Mouse (Mus musculus) liver, adult 2 months (tissue): Measurements from ENCODE around the gene E430018J23Rik. TPM values are rescaled to one million over a fixed set of nuclear protein-coding genes. Genes with fewer than 3 reads are reported as not detected.

Source experiments
- DNase-seq: peaks from one replicate; pipeline ENCODE4 v3.0.0-alpha.2; 2011; ENCODE audit warnings: low read depth, low spot score; ENCODE audit errors: extremely low read depth
- H3K27ac ChIP-seq: fragments of 200-500 bp; replicated peaks from 2 replicates; pipeline ENCODE4 v1.5.1; 2012; ENCODE audit warnings: low read depth, mild to moderate bottlenecking, control low read depth, inconsistent platforms, low read length; ENCODE audit not compliant: insufficient read depth
- H3K27me3 ChIP-seq: fragments of 200-500 bp; 2 replicates; pipeline ENCODE4 v1.6.1; 2012; ENCODE audit warnings: mild to moderate bottlenecking, moderate library complexity, low read length, inconsistent platforms; ENCODE audit not compliant: control insufficient read depth, insufficient read depth
- H3K36me3 ChIP-seq: fragments of 200-500 bp; 2 replicates; pipeline ENCODE4 v1.6.1; 2012; ENCODE audit warnings: low read length, inconsistent platforms; ENCODE audit not compliant: control insufficient read depth, insufficient read depth
- H3K4me1 ChIP-seq: fragments of 200-500 bp; 2 replicates; pipeline ENCODE4 v1.6.1; 2011; ENCODE audit warnings: low read length; ENCODE audit not compliant: control insufficient read depth, insufficient read depth
- H3K4me3 ChIP-seq: fragments of 200-500 bp; 2 replicates; pipeline ENCODE4 v1.5.1; 2011; ENCODE audit warnings: low read depth, mild to moderate bottlenecking, control low read depth, low read length, moderate library complexity; ENCODE audit not compliant: insufficient read depth
- H3K79me2 ChIP-seq: fragments of 200-500 bp; 2 replicates; pipeline ENCODE4 v1.6.1; 2012; ENCODE audit warnings: inconsistent platforms, mild to moderate bottlenecking, low read length, moderate library complexity; ENCODE audit not compliant: control insufficient read depth, insufficient read depth
- H3K9ac ChIP-seq: fragments of 200-500 bp; 2 replicates; pipeline ENCODE4 v1.6.1; 2012; ENCODE audit warnings: low read depth, mild to moderate bottlenecking, control low read depth, inconsistent platforms, low read length
- CTCF ChIP-seq: fragments of 200-500 bp; IDR thresholded peaks from 2 replicates; pipeline ENCODE4 v1.5.1; 2011; ENCODE audit warnings: low read depth, low read length, control low read depth
- POLR2A ChIP-seq: fragments of 200-500 bp; IDR thresholded peaks from 2 replicates; pipeline ENCODE4 v1.6.1; 2011; ENCODE audit warnings: low read length, control low read depth; ENCODE audit not compliant: insufficient read depth; ENCODE audit errors: extremely low read depth
- WGBS: fragments of 180-500 bp; shearing (Covaris S2); methylation state at CpG from one replicate; pipeline ENCODE4 v1.1.7; 2018; 5-methylcytosine and 5-hydroxymethylcytosine counted together
- polyA plus RNA-seq: library from polyadenylated mRNA; depleted of rRNA; stranded (reverse); fragments of >200 nt; gene quantifications from 2 replicates; pipeline ENCODE4 v1.2.3, GENCODE M21; 2012; rRNA removed
- total RNA-seq: library from RNA; depleted of rRNA; stranded (reverse); fragments of >200 nt; gene quantifications from 2 replicates; pipeline ENCODE4 v1.2.3, GENCODE M21; 2014; rRNA removed

E430018J23Rik gene
- total RNA-seq = 4.9 and 5.8 TPM in 2 replicates
- 5.4 and 7.7 TPM in 2 replicates for polyA plus RNA-seq

DNA sequence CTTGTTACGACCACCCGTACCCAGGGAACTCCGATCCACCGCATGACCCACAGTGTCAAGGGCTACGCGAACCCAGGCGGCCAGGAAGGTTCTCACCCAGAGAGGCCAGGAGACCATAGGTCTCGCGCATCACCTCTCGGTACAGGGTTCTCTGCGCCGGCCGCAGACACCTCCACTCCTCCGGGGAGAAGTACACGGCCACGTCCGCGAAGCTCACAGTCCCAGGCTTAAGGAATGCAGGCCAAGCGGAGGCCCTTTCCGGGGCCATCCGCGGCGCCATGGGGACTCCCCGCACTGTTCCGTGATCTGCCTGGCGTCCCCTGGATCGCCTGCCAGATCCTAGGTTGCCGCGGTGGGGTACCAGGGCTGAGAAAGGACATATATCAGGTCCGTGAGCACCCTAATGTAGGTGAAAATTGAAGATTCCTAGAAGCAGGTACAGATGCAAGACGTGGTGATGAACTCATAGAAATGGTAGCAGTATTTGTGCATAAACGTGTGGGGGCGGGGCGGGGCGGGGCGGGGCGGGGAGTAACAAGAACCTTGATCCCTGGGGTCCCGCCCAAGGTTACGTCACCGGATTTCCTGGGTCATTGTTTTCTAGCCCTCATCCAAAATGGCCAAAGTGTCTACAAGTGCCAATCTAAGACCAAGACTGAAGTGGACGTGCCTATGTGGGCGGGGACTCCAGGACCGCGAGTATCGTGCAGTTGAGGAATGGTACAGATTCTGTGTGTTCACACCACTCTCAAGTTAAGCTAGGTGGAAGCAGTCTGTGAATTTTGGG lies at the start of gene E430018J23Rik:
TSS of gene E430018J23Rik (minus strand) at position 473 of the 787 bp plus-strand sequence.
- DNase-seq = peak; percentile 98
- H3K27me3 ChIP-seq = no peaks in the 10 kb centered on the region
- peak within 1 kb of the TSS; percentile 90 for H3K27ac ChIP-seq
- H3K36me3 ChIP-seq = no peaks in the 10 kb centered on the region
- peaks cover 6% of the 10 kb centered on the region for H3K4me1 ChIP-seq
- peak within 1 kb of the TSS; percentile 94 for H3K4me3 ChIP-seq
- WGBS = under 1% methylated on average over 45 of the region's 45 CpGs
- H3K79me2 ChIP-seq = peaks cover 9% of the 10 kb centered on the region; the same call in 1 of the 2 replicates
- TF ChIP-seq CTCF (no peak), POLR2A (0 out of 2 replicates have a peak, but pooled peaks have one; percentile 16)
- H3K9ac ChIP-seq = peak within 1 kb of the TSS; percentile 87

DNA sequence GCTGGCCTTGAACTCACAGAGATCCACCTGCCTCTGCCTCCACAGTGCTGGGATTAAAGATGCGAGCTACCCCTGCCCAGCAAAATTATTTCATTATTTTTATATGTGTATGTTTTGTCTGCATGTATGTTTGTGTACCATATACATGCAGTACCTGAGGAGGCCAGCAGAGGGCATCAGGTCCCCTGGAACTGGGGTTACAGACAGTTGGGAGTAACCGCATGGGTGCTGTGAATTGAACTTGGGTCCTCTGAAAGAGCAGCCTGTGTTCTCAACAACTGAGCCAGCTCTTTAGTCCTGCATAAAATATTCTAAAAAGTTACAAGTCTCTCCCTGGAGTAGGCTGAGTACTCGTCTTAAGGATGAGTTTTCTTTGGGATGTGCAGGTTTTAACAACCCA lies 44.3 kb upstream of the E430018J23Rik start:
- DNase-seq = no peak
- Histone ChIP-seq H3K27ac (no peak overlapping the region), H3K36me3 (no peaks in the 10 kb centered on the region), H3K79me2 (no peaks in the 10 kb centered on the region), H3K4me3 (no peak overlapping the region), H3K4me1 (no peaks in the 10 kb centered on the region), H3K9ac (no peak overlapping the region), H3K27me3 (no peaks in the 10 kb centered on the region)
- 92% methylated on average over 3 of the region's 3 CpGs for WGBS
- TF ChIP-seq POLR2A = no peak
- TF ChIP-seq CTCF = peak; percentile 52; the same call in 1 of the 2 replicates

DNA sequence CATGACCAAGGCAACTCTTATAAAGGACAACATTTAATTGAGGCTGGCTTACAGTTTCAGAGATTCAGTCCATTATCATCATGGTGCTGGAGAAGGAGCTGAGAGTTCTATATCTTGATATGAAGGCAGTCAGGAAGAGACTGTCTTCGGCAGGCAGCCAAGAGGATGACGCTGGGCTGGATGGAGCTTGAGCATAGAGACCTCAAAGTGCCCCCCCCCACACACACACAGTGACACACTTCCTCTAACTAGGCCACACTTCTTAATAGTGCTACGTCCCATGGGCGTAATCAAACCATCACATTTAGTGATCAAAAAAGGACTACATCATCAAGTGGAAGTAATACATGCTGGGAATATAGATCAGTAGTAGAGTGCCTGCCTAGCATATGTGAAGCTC lies 41.8 kb upstream of the E430018J23Rik start:
- H3K27me3 ChIP-seq = no peaks in the 10 kb centered on the region
- H3K4me3 ChIP-seq = no peak overlapping the region
- no peak for DNase-seq
- H3K9ac ChIP-seq = no peak overlapping the region
- no peaks in the 10 kb centered on the region for H3K36me3 ChIP-seq
- no peaks in the 10 kb centered on the region for H3K4me1 ChIP-seq
- TF ChIP-seq POLR2A = no peak
- TF ChIP-seq CTCF = no peak
- 82% methylated on average over 4 of the region's 4 CpGs for WGBS
- H3K79me2 ChIP-seq = no peaks in the 10 kb centered on the region
- H3K27ac ChIP-seq = no peak overlapping the region

DNA sequence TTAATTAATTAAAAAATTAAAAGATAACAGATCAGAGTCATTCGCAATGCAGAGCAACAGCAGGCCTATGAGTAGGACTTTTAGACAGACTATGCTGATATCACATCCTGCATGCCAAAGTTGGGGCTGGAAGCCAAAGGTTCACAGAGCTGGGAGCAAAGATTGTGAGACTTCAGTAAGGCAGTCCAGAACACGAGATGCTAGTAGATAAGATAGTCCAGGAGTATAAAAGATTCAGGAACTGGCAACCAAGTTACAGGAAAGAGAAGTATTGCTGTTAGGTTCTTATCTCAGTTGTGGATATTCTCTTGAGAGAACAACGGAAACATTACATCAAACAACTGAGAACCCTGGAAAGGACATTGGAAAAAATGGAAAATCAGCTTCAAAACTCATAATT lies 32.9 kb upstream of the E430018J23Rik start:
- 68% methylated on average over 3 of the region's 3 CpGs for whole genome bisulfite sequencing
- no peak overlapping the region for H3K27ac ChIP-seq
- peaks cover 2% of the 10 kb centered on the region; the same call in 1 of the 2 replicates for H3K79me2 ChIP-seq
- H3K36me3 ChIP-seq = no peaks in the 10 kb centered on the region
- 0 out of 2 replicates have a peak, but pooled peaks cover 2% of the 10 kb centered on the region for H3K4me1 ChIP-seq
- H3K9ac ChIP-seq = no peak overlapping the region
- peak; percentile 12 for DNase-seq
- H3K4me3 ChIP-seq = no peak overlapping the region
- no peaks in the 10 kb centered on the region for H3K27me3 ChIP-seq
- TF ChIP-seq POLR2A (no peak), CTCF (no peak)

DNA sequence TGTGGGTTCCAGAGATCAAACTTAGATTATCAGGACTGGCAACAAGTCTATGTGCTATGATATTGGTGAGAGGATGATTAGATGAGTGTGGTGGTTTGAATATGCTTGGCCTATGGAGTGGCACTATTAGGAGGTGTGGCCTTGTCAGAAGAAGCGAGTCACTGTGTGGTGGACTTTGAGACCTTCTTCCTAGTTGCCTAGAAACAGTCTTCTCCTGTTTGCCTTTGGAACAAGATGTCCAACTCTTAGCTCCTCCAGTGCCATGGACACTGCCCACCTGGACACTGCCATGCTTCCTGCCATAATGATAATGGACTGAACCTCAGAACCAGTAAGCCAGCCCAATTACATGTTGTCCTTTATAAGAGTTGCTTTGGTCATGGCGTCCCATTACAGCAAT lies 32.5 kb upstream of the E430018J23Rik start:
- 68% methylated on average over 2 of the region's 2 CpGs for WGBS
- Histone ChIP-seq H3K4me3 (no peak overlapping the region), H3K4me1 (0 out of 2 replicates have a peak, but pooled peaks cover 2% of the 10 kb centered on the region), H3K27ac (no peak overlapping the region), H3K9ac (no peak overlapping the region), H3K36me3 (no peaks in the 10 kb centered on the region), H3K27me3 (no peaks in the 10 kb centered on the region), H3K79me2 (peaks cover 3% of the 10 kb centered on the region; the same call in 1 of the 2 replicates)
- peak; percentile 2 for DNase-seq
- TF ChIP-seq CTCF (no peak), POLR2A (no peak)

DNA sequence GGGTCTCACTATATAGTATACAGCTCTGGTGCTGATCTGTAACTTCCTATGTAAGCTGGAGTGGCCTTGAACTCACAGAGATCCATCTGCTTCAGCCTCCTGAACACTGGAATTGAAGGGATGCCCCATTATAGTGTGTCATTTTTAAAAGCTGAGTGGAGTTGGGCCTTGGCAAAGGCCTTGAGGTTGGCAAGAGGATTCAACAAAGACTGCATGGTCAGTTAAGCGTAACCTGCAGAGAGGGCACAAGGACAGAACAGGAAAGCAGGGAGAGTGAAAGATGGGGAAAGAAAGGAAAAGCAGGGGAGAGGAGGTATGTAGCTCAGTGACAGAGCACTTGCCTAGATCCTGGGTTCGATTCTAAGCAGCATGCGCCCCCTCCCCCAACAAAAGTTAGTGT lies 31.9 kb upstream of the E430018J23Rik start:
- Histone ChIP-seq H3K27me3 (no peaks in the 10 kb centered on the region), H3K9ac (no peak overlapping the region), H3K36me3 (no peaks in the 10 kb centered on the region), H3K79me2 (peaks cover 3% of the 10 kb centered on the region; the same call in 1 of the 2 replicates), H3K4me1 (0 out of 2 replicates have a peak, but pooled peaks cover 2% of the 10 kb centered on the region), H3K4me3 (no peak overlapping the region), H3K27ac (no peak overlapping the region)
- no peak for TF ChIP-seq CTCF
- no peak for TF ChIP-seq POLR2A
- WGBS = 88% methylated on average over 3 of the region's 3 CpGs
- no peak for DNase-seq
